Mouse (Mus musculus) kidney, adult 11 months (tissue): Measurements from ENCODE around the gene Zfp688.
"Not testable (repeated sequence)": the region's sequence is repeated elsewhere in the genome, so short reads cannot be mapped to it uniquely, and the experiment has no call there.

Experiments
- DNase-seq: peaks from one replicate; pipeline ENCODE4 v3.0.0; 2022

Zfp688 gene

DNA sequence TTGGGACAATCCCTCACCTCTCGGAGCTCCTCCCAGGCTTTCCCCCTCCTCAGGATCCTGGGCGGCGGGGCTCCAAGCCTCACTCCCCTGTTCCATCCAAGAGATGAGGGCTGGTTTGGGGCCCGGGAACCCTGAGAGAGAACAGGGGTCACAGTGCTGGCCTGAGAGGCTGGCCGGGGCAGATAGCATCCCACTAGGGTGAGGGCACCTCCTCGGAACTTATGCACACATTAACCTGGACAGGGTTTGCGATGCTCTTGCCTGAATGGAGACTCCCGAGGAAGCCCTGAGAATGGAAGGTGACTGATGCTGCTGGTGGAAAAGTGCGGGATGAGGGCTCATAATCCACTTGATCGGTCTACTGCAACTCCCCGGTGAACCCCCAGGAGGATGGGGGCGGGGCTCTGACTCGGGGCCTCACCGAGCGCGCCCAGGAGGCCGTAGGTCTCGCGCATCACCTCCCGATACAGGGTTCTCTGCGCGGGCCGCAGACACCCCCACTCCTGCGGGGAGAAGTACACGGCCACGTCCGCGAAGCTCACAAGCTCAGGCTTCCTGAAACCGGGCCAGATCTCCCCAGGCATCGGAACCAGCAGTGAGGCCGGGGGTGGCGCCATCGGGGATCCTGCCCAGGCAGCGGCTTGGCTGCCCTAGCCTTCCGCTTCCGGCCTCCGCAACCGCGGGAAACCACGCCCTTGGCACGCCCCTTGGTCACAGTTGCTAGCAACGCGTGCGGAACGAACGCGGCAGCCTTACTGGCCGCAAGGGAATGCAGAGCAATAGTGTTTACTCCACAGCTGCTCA lies at the start of gene Zfp688:
TSS of gene Zfp688 (minus strand) at position 681 of the 804 bp plus-strand sequence.
- DNase-seq, result peak; percentile 93

DNA sequence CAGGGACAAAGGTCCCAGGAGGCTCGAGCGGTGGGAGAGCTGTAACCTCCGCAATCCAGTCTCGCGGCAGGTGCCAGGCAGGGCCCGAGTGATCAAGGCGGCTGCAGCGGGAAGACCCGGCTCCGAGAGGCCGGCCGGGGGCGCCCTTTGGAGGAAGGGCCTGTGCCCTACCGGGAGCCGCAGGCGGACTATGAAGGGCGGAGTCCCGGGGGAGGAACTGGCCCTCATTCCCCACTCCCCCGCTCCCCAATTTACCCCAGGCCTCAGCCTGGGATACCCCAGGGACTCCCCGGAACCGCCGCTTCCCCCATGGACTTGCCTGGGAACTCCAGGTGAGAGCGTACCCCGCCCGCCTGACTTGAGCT lies 49.8 kb upstream of the Zfp688 start:
- DNase-seq, result no peak

DNA sequence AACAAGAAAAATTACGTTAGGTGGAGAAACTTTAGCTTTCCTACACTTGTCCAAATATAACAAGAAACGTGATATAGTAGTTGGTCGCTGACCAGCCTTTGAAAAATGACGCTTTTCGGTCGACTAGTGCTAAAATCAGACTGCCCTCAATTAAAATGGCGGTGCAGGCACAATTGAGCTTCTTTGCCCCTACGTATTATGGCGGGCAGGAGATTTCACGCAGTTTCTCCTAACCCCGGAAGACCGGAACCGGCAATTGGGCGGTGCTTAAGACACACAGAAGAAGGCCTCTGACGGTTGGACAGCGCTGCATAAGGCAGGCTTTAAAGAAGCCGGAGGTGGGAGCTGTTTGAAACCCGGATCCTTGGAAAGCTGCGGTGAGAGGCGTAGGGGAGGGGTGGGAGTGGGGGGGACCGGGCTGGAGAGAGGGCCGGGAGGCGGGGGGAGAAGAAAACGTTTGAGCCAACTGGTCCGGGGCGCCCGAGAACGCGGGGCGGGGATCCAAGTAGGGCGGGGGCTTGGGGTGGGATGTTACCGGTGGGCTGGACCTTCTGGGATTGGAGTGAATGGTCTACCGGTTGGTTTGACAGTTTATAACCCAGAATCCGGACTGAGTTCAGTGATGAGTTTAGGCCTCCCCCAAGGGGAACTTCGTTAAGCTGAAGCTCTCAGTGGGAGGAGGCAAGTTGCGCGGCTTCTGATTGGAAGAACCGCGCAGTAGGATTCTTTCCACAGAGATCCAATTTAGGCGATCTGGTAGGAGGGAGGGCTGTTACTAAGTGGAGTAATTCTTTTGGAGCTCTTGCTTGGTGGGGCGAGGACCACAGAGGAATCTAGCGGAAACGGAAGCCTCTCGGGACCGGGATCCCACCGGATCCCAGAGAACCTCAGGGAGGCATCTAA lies 49.1 kb upstream of the Zfp688 start:
- peak; percentile 97 for DNase-seq

GRCm38 (mm10) chr7:127470011-127470715 lies 48.3 kb upstream of the Zfp688 start:
- no peak for DNase-seq

GRCm38 (mm10) chr7:127466606-127467005 lies 44.7 kb upstream of the Zfp688 start:
- no peak for DNase-seq

DNA sequence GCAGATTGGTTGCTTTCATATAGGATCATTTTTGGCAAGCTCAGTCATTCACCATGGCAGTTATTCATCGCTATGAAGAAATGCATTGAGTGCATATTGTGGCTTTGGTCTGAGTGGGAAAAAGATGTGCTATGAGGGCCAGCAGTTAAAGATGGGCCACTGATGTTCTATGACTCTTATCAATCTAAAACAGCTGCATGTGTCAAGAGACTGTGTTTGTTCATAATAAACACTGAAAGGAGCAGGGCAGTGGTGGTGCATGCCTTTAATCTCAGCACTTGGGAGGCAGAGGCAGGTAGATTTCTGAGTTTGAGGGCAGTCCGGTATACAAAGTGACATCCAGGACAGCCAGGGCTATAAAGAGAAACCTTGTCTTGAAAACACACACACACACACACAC lies 43.8 kb upstream of the Zfp688 start:
- not testable (repeated sequence) for DNase-seq

DNA sequence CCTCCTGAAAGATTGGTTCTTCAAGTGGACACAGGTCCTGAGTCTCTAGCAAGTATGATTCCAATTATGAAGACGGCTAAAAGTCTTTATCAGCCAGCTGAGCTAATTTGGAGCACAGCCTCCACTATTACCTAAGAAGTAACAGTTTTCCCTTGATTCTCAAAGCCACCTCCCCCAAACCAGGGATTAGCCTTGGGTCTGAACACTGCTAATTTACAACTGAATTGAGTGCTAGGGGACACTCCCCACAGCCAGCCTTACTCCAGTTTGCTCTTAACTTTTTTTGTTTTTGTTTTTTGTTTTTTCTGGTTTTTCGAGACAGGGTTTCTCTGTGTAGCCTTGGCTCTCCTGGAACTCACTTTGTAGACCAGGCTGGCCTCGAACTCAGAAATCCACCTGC lies 43.3 kb upstream of the Zfp688 start:
- no peak for DNase-seq

DNA sequence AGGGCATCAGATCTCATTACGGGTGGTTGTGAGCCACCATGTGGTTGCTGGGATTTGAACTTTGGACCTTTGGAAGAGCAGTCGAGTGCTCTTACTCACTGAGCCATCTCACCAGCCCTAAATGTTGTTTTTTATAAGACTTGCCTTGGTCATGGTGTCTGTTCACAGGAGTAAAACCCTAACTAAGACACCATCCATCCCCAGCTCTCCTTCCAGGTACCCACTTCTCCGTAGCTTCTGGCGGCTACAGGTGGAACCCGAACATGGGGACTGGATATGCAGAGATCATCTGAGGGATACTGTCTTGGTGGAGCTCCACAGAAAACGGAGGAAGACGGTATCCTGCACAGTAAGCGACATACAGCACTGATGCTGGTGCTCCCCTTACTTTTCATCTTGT lies 37.4 kb upstream of the Zfp688 start, which contains the start of gene Prr14:
TSS of gene Prr14 (plus strand) at position 301 of the 400 bp plus-strand sequence.
- not testable (repeated sequence) for DNase-seq

GRCm38 (mm10) chr7:127458371-127459122 lies 36.7 kb upstream of the Zfp688 start:
- DNase-seq, result not testable (repeated sequence)

DNA sequence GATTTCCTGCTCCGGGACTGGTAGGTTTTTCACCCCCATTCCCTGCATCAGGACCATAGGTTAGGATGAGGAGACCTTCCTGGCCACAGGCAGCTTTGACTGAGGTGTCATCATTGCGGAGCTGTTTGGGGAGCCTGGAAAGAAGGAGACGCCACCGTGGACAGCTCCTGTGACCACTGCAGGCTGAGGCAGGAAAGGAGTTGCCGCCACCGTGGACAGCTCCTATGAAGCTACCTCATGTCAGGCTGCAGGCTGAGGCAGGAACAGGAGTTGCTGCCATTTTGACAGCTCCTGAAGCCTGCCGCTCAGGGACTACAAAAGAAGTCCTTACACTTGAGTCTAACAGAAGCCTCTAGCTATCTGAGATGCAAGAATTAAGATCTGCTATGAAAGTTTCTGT lies 33.0 kb upstream of the Zfp688 start:
- DNase-seq, result no peak

- no peak for DNase-seq
Observed at GRCm38 (mm10) chr7:127453056-127453455, 31.2 kb upstream of the Zfp688 start.

- DNase-seq, result no peak
Observed at GRCm38 (mm10) chr7:127449966-127450365, 28.1 kb upstream of the Zfp688 start.

DNA sequence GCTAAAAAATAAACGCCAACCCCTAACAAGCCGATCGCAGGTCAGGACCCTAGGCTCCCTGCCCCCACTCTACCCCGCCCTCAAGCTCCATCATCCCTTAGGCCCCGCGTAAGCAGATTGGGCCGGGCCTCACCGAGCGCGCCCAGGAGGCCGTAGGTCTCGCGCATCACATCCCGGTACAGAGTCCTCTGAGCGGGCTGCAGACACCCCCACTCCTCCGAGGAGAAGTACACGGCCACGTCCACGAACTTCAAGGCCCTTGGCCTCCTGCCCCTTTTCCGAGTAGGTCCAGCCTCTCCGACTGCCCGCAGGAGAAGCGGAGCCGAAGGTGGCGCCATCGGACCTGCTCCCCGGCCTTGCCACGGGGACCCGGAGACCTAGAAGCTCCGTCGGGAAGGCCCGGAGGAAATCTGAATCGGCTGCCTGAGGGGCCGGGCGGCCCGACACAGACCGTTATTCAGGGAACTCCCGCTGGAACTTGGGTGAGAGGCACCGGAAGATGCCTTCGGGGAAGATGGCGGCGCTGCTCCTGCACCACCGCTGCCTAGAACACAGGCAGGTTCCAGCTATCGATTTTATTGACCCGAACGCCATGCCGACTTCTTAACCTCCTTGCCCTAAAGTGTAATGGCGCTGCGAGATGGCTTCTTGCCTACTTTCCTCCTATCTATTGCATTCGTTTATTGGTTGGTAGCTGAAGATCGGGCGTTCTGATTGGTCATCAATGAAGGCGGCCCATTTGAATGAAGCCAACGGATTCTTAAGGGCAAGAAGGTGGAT lies 26.8 kb upstream of the Zfp688 start, which contains the start of gene Zfp689:
TSS of gene Zfp689 (minus strand) at position 638 of the 780 bp plus-strand sequence.
- peak; percentile 97 for DNase-seq

- DNase-seq, result peak; percentile 52
Observed at GRCm38 (mm10) chr7:127443976-127444375, 22.1 kb upstream of the Zfp688 start.

GRCm38 (mm10) chr7:127437724-127438123 lies 15.9 kb upstream of the Zfp688 start:
- no peak for DNase-seq

DNA sequence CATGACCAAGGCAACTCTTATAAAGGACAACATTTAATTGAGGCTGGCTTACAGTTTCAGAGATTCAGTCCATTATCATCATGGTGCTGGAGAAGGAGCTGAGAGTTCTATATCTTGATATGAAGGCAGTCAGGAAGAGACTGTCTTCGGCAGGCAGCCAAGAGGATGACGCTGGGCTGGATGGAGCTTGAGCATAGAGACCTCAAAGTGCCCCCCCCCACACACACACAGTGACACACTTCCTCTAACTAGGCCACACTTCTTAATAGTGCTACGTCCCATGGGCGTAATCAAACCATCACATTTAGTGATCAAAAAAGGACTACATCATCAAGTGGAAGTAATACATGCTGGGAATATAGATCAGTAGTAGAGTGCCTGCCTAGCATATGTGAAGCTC lies 13.3 kb upstream of the Zfp688 start:
- DNase-seq, result no peak

GRCm38 (mm10) chr7:127426354-127426753 lies 4.5 kb upstream of the Zfp688 start:
- DNase-seq, result peak; percentile 63

- peak; percentile 64 for DNase-seq
Observed at GRCm38 (mm10) chr7:127425911-127426310, 4.0 kb upstream of the Zfp688 start.

- peak; percentile 42 for DNase-seq
Observed at GRCm38 (mm10) chr7:127425291-127425690, 3.4 kb upstream of the Zfp688 start.

GRCm38 (mm10) chr7:127422247-127422646 lies 379 bp upstream of the Zfp688 start:
- no peak for DNase-seq

DNA sequence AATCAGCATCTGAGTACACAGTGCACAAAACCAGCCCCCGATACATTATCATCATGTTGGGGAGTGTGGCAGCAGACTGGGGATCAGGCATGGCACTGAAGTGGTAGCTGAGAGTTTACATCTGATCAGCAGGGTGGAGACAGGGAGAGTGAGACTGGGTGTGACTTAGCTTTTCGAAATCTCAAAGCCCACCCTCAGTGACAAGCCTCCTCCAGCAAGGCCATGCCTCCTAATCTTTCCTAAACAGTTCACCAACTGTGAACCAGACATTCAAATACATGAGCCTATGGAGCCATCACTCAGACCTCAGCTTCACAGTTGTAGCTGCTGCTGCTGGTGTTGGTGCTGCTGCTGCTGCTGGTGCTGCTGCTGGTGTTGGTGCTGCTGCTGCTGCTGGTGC lies 10.4 kb downstream of the Zfp688 start:
- DNase-seq, result no peak
